Mouse (Mus musculus): ENCODE results near the gene Capzb. TPM values are rescaled to one million over a fixed set of nuclear protein-coding genes. Genes with fewer than 3 reads are reported as not detected.

The Capzb gene
- total RNA-seq, 2 experiments from 2014 or later = 155 to 389 TPM

DNA sequence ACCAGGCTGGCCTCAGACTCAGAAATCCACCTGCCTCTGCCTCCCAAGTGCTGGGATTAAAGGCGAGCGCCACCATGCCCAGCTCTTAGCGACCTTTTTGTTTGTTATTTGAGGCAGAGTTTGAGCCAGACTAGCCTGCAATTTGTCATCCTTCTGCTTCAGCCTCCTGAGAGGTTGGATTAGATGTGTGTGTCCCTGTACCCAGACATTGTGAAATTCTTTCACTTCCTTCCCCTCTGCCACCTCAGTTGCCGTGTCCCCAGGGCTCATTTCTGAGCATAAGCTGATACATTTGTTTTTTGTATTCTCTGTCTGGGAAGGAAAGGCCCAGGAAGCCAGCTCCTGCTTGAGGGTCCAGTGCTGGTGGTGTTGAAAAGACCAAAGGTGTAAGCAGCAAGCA lies 148.1 kb downstream of the Capzb start:
- peak; percentile 75 for ATAC-seq (replicated peaks; ENCODE audit: poor library complexity, severe bottlenecking)

Other genes starting within 250 kb of the Capzb start
- not detected in 2 replicates for gene Rnf186, start 225.8 kb upstream of the Capzb start, total RNA-seq (2014; fragmentation: Nextera tagmentation)
- gene Rnf186, start 225.8 kb upstream of the Capzb start, total RNA-seq (2017) = not detected in 2 replicates
- gene Tmco4, start 220.0 kb upstream of the Capzb start, total RNA-seq (2014; fragmentation: Nextera tagmentation) = 18.3 and 18.6 TPM in 2 replicates
- 13.2 and 21.2 TPM in 2 replicates for gene Tmco4, start 220.0 kb upstream of the Capzb start, total RNA-seq (2017)
- gene Htr6, start 117.3 kb upstream of the Capzb start, total RNA-seq (2014; fragmentation: Nextera tagmentation) = not detected in 2 replicates
- gene Htr6, start 117.3 kb upstream of the Capzb start, total RNA-seq (2017) = not detected in 2 replicates
- not detected in 2 replicates for gene Nbl1, start 99.9 kb upstream of the Capzb start, total RNA-seq (2014; fragmentation: Nextera tagmentation)
- gene Nbl1, start 99.9 kb upstream of the Capzb start, total RNA-seq (2017) = not detected in 2 replicates
- gene Minos1, start 61.8 kb upstream of the Capzb start, total RNA-seq (2014; fragmentation: Nextera tagmentation) = 530 and 613 TPM in 2 replicates
- gene Minos1, start 61.8 kb upstream of the Capzb start, total RNA-seq (2017) = 186 and 246 TPM in 2 replicates
- 5.4 and 7.7 TPM in 2 replicates for gene Pqlc2, start 117.8 kb downstream of the Capzb start, total RNA-seq (2014; fragmentation: Nextera tagmentation)
- gene Pqlc2, start 117.8 kb downstream of the Capzb start, total RNA-seq (2017) = 2.3 and 3.5 TPM in 2 replicates
- gene Akr7a5, start 117.8 kb downstream of the Capzb start, total RNA-seq (2014; fragmentation: Nextera tagmentation) = 16.6 and 25.0 TPM in 2 replicates
- gene Akr7a5, start 117.8 kb downstream of the Capzb start, total RNA-seq (2017) = 5.9 and 12.2 TPM in 2 replicates
- 143 and 158 TPM in 2 replicates for gene Mrto4, start 159.7 kb downstream of the Capzb start, total RNA-seq (2014; fragmentation: Nextera tagmentation)
- 93.4 and 94.5 TPM in 2 replicates for gene Mrto4, start 159.7 kb downstream of the Capzb start, total RNA-seq (2017)
- gene Emc1, start 159.7 kb downstream of the Capzb start, total RNA-seq (2014; fragmentation: Nextera tagmentation) = 20.2 and 24.4 TPM in 2 replicates
- 34.4 and 39.2 TPM in 2 replicates for gene Emc1, start 159.7 kb downstream of the Capzb start, total RNA-seq (2017)
- gene Ubr4, start 159.7 kb downstream of the Capzb start, total RNA-seq (2014; fragmentation: Nextera tagmentation) = 91.2 and 91.4 TPM in 2 replicates
- 47.2 and 49.5 TPM in 2 replicates for gene Ubr4, start 159.7 kb downstream of the Capzb start, total RNA-seq (2017)

Data from granulocyte monocyte progenitor cell, adult 5-6 weeks (primary cell).